Mouse (Mus musculus): ENCODE data around the gene Abcd1.
"Not testable (repeated sequence)": the region's sequence is repeated elsewhere in the genome, so short reads cannot be mapped to it uniquely, and the experiment has no call there.

Gene Abcd1

GRCm38 (mm10) chrX:73716109-73716661 is at the start of gene Abcd1, which contains the start of gene Bcap31:
Gene Abcd1 (plus strand): TSS chrX:73716597.
Gene Bcap31 (minus strand): TSS chrX:73716175.
- peak; percentile 96 for DNase-seq

DNA sequence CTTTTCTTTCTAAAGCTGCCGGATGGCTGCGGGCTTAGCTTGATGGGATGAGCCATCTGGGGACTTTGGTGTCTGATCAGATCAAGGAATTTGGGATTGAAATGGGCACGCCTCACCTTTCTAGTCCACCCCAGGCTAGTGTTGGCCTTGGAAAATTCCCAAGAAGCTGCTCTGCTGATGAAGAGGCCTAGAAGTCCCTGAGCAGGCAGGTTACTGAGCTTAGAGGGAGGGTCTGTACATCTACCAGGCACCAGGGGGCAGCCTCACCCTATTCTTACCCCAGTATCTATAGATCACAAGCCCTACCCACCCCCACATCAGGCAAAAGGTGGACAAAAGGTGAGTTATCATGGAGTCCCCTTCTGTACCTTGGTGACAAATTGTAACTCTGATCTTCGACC is 44.4 kb upstream of the Abcd1 start:
- DNase-seq: peak; percentile 45

- DNase-seq: peak; percentile 63
Measured at GRCm38 (mm10) chrX:73672879-73673618, 43.3 kb upstream of the Abcd1 start, which contains the start of gene Slc6a8. Gene Slc6a8 (plus strand): TSS chrX:73673150.

DNA sequence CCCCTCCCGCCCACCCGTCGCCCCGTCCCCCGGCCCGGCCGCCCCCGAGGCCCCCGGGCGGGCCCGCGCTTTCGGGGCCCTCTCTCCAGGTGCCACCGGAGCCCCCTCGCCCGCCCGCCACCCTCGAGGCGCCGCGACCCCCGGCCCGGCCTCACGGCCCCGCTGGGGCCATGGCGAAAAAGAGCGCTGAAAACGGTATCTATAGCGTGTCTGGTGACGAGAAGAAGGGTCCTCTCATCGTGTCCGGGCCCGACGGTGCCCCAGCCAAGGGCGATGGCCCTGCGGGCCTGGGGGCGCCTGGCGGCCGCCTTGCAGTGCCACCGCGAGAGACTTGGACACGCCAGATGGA is 42.8 kb upstream of the Abcd1 start:
- DNase-seq: no peak

- DNase-seq: no peak
Measured at GRCm38 (mm10) chrX:73673968-73674661, 42.3 kb upstream of the Abcd1 start.

DNA sequence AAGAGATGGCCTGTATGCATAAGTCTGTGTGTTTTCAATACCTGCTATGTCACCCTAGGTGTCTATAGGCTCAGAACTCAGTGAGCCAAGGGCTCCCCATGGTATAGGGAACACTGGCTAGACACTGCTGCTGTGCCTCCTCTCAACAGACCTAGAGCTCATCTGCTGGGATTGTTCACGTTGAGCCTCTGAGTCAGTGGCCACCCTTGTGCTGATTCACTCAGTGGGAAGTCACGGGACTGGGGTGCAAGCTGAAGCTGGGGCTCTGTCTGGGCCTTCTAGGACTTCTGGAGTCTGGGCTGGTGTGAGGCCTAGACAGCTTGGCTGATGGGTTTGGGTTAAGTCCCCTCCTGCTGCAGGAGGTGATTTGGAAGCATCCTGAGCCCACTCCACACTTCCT is 41.2 kb upstream of the Abcd1 start:
- DNase-seq: no peak

DNA sequence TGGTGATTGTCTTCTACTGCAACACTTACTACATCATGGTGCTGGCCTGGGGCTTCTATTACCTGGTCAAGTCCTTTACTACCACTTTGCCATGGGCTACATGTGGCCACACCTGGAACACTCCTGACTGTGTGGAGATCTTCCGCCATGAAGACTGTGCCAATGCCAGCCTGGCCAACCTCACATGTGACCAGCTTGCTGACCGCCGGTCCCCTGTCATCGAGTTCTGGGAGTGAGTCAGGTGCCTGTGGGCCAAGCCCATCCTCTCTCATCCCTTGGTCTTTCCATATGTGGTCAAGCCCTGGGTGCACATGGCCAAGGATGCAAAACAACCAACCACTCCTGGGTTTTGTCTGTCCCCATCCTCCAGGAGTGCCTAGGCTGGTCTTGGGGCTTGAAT is 39.7 kb upstream of the Abcd1 start:
- DNase-seq: no peak

DNA sequence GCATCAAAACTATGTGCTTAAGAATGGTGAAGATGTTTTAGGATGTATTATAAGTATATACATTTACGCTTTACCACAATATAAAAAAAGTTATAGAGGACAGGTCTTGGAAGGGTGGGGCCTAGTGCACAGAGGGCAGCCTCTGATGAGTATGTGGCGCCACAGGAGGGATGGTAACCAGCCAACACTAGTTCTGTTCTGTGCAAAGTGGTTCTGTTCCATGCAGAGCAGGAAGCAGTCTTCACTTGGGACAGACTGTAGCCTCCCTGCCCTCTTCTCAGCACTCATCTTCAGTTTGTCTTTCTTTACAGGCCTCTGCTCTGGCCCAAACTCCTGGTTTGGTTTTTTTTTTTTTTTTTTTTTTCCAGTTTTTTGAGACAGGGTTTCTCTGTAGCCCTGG is 32.2 kb upstream of the Abcd1 start:
- no peak for DNase-seq

DNA sequence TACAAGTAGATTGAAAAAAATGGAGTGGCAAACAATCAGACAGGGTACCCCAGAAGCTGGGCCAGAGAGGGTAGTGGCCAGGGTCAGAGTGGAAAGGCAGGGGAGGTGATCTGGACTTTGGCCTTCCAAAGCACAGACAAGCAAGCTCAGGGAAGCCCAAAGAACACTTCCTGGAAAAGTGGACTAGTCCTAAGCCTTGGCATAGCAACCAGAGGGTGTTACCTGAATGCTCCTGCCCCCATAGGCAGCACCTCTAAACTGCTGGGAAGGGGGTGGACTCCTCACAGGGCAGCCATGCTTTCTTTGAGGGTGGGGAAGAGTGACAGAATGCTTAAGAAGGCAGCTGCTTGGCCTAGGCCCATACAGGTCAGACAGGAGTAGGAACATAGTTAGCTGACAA is 31.4 kb upstream of the Abcd1 start:
- DNase-seq: no peak

GRCm38 (mm10) chrX:73685629-73686028 is 30.8 kb upstream of the Abcd1 start:
- DNase-seq: no peak

- DNase-seq: peak; percentile 27
Measured at GRCm38 (mm10) chrX:73690917-73691629, 25.3 kb upstream of the Abcd1 start.

- no peak for DNase-seq
Measured at GRCm38 (mm10) chrX:73700472-73700871, 15.9 kb upstream of the Abcd1 start.

DNA sequence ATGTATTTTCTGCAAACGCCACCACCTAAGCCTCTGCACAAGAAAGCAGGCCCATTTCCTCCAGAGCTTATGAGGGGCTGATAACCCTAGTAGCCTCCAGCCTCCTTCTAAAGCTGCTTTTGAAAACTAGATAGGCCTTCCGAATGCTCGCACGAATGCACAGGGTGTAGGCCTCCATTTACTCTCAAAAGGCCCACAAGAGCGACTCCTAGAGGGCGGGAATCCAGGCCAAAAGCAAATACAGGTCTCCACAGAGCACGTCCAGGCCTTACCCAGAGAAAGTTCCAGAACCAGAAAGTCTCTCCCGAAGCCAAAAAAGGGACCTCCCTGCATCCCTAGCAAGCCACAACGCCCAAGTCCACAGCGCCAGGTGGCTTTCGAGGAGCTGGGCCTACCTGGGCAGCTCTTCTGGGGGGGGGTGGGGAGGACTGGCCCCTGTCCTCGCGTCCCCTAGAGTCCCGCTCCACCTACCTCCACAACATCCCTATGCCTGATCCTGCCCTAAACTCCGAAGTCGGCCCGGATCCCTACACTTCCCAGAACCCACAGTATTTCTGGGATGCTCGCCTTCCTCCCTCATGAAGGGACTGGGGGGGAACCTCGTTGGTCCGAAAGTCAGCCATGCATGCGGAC is 805 bp upstream of the Abcd1 start:
- DNase-seq: peak; percentile 63

- peak; percentile 24 for DNase-seq
Measured at GRCm38 (mm10) chrX:73716709-73717545, 530 bp downstream of the Abcd1 start.

- peak; percentile 7 for DNase-seq
Measured at GRCm38 (mm10) chrX:73717667-73718066, 1.3 kb downstream of the Abcd1 start.

- DNase-seq: no peak
Measured at GRCm38 (mm10) chrX:73718271-73718670, 1.9 kb downstream of the Abcd1 start.

DNA sequence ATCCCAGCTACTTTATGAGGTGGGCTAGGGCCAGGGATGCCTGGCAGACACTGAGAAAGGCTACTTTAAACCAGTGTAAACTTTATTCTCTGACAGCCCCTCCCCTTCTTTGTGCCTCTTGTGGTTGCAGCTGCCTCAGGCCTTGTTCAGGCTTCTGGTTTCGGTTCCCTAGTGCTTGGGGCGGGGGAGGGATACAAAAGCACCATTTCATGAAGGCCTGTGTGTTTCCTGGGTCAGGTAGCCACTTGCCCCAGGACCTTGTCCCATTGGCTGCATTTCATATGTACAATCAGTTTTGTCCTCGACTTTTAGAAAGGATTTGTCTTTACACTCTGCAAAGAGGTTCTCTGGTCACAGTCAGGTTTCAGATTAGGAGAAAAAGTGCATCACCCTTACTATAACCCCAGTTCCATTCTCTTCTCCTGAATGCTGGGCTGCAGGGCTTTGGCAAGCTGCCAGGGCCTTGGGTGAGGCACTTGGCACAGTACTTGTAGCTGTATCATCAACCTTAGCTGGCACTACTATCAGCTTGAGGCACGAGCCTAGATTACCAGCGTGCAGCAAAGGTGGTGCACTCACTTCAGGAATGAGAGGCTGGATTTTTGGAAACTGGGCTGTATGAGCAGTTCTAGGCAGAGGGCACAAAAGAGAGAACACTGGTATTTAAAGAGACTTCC is 2.4 kb downstream of the Abcd1 start:
- peak; percentile 34 for DNase-seq

GRCm38 (mm10) chrX:73730908-73731307 is 14.5 kb downstream of the Abcd1 start:
- DNase-seq: no peak

GRCm38 (mm10) chrX:73738155-73738554 is 21.8 kb downstream of the Abcd1 start:
- no peak for DNase-seq

GRCm38 (mm10) chrX:73739151-73739550 is 22.8 kb downstream of the Abcd1 start:
- no peak for DNase-seq

GRCm38 (mm10) chrX:73739841-73740240 is 23.4 kb downstream of the Abcd1 start:
- DNase-seq: not testable (repeated sequence)

Measured in liver (tissue).